Mouse (Mus musculus): ENCODE results near the gene Gm11042.

- TF ChIP-seq EP300 (IDR thresholded peaks at IDR 0.05; ENCODE audit: low read depth) (no peak), CTCF (IDR thresholded peaks at IDR 0.05; ENCODE audit: low read depth) (no peak)
Measured at GRCm38 (mm10) chr12:74296374-74296773, 19.8 kb downstream of the Gm11042 start.
